In genomic region chr17:30280323-30281118, GRCm38 (mm10) we compare ENCODE assay signal across 9 mouse cellular contexts.
DNase-seq lines count a peak whose midpoint lies in the region; ATAC-seq lines count a peak whose summit lies in the region.
"Had no signal": no experiment of that assay in that cellular context is flagged by ENCODE, and none has a peak within 500 bp of the region (broad histone marks: within the 10 kb centered on the region; RNA-seq: fewer than 3 reads in every experiment).

No protein-coding gene starts in this region.

- H3K27me3 ChIP-seq in kidney, embryonic 16.5 days (ENCODE audit: insufficient read depth, low read length) = no peaks in the 10 kb centered on the region
- peaks cover 38% of the 10 kb centered on the region for H3K27me3 ChIP-seq in forebrain, embryonic 12.5 days
- H3K27me3 ChIP-seq: hindbrain, embryonic 15.5 days had no signal

- intact Hi-C loops in left cerebral cortex, postnatal 25 days (cut with DNase I) = no loop called here

- H3K4me2 ChIP-seq in kidney, embryonic 16.5 days (replicated peaks; ENCODE audit: low read depth, low read length) = no peak overlapping the region
- no peak overlapping the region for H3K4me2 ChIP-seq in forebrain, embryonic 12.5 days
- H3K4me2 ChIP-seq: hindbrain, embryonic 15.5 days had no signal

- 66% methylated on average over 7 of the region's 7 CpGs for WGBS in kidney, embryonic 16.5 days
- 25% methylated on average over 7 of the region's 7 CpGs for WGBS in forebrain, embryonic 12.5 days

- H3K36me3 ChIP-seq in kidney, embryonic 16.5 days (ENCODE audit: insufficient read depth, low read length) = no peaks in the 10 kb centered on the region
- no peaks in the 10 kb centered on the region for H3K36me3 ChIP-seq in forebrain, embryonic 12.5 days (replicated peaks)
- H3K36me3 ChIP-seq: hindbrain, embryonic 15.5 days had no signal

- H3K27ac ChIP-seq in kidney, embryonic 16.5 days (ENCODE audit: low read length) = no peak overlapping the region
- H3K27ac ChIP-seq in forebrain, embryonic 12.5 days = peak overlapping the region; percentile 43; the same call in 1 of the 2 replicates

- peak; percentile 39 for DNase-seq in kidney, adult 11 months
- peak; percentile 38 for DNase-seq in MEL-GATA-1-ER (ENCODE audit: extremely low read depth, low read depth)
- peak; percentile 55 for DNase-seq in lung, postnatal 36 days
- no peak for DNase-seq in adrenal gland, adult 18-20 months (ENCODE audit: low spot score in 2 of 2)
- no peak for DNase-seq in left cerebral cortex, postnatal 25 days (ENCODE audit: low spot score in 2 of 2)
- DNase-seq in cerebellum, adult 11 months = no peak

- no peaks in the 10 kb centered on the region for H3K9me3 ChIP-seq in kidney, embryonic 16.5 days (ENCODE audit: low read length)
- H3K9me3 ChIP-seq in forebrain, embryonic 12.5 days = no peaks in the 10 kb centered on the region
- H3K9me3 ChIP-seq: hindbrain, embryonic 15.5 days had no signal

- ATAC-seq in kidney, embryonic 16.5 days (ENCODE audit: low FRiP score, low TSS enrichment) = no peak
- peak; percentile 63; the same call in 1 of the 2 replicates for ATAC-seq in forebrain, embryonic 12.5 days (ENCODE audit: low FRiP score)

- H3K4me3 ChIP-seq in kidney, embryonic 16.5 days (ENCODE audit: low read length) = no peak overlapping the region
- no peak overlapping the region for H3K4me3 ChIP-seq in forebrain, embryonic 12.5 days (replicated peaks)
- H3K4me3 ChIP-seq: hindbrain, embryonic 15.5 days had no signal

- H3K9ac ChIP-seq in kidney, embryonic 16.5 days (replicated peaks; ENCODE audit: low read length) = no peak overlapping the region
- H3K9ac ChIP-seq in forebrain, embryonic 12.5 days = no peak overlapping the region
- H3K9ac ChIP-seq: hindbrain, embryonic 15.5 days had no signal

- peaks cover 7% of the 10 kb centered on the region for H3K4me1 ChIP-seq in kidney, embryonic 16.5 days (ENCODE audit: insufficient read depth, low read length)
- H3K4me1 ChIP-seq in forebrain, embryonic 12.5 days = peaks cover 32% of the 10 kb centered on the region

Comparison
In these comparisons a context has a peak if more than half of its experiments do, and no peak if none do; other contexts are left out.
1. DNase-seq: peak in kidney, adult 11 months (single experiment), MEL-GATA-1-ER (single experiment) and lung, postnatal 36 days (single experiment); none in adrenal gland, adult 18-20 months (0 of 2), left cerebral cortex, postnatal 25 days (0 of 2) and cerebellum, adult 11 months (single experiment).